8 mouse cellular contexts compared by ENCODE assay signal in the genomic region with DNA sequence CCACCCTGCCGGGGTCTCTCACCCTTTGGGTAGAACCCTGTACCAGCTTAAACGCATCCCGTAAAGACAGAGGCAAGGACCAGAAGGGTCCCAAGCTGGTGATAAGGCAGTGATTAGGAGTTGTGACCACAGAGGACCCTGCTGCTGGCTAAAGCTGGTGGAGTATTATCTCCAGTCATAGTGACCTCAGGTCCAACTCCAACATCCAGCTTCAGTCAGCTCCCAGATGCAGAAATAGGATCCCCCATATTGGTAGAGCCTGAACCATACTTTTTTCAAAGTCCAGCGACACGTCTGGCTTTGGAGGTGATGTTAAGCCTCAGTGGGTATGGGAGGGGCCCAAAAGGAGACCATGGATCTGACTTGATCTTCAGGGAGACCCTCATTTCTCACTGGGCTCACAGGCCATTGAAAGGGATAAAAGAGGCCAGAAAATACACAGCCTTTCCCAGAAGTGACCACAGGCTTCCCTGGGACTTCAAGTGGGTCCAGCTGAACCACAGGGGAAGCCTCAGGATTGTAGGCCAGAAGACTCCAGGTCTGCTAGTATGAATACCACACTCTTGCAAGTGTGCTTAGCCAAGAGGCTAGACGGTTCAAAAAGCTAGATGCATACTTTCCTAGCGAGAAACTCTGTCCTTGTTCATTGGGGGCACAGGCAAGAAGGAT. TPM values are rescaled to one million over a fixed set of nuclear protein-coding genes. Genes with fewer than 3 reads are reported as not detected.
A peak's percentile ranks its signal among the peaks of the same experiment; 100 is the strongest.
DNase-seq lines count a peak whose midpoint lies in the region; ATAC-seq and TF ChIP-seq lines count a peak whose summit lies in the region.

No protein-coding gene starts in this region.

- ATAC-seq in lung, embryonic 14.5 days (ENCODE audit: insufficient read depth): no peak
- no peak for ATAC-seq in forebrain, embryonic 11.5 days (replicated peaks; ENCODE audit: low FRiP score)
- no peak for ATAC-seq in limb, embryonic 11.5 days (ENCODE audit: insufficient number of reproducible peaks, low FRiP score, low TSS enrichment, low read depth)
- no peak for ATAC-seq in neural tube, embryonic 14.5 days (ENCODE audit: low read depth)

- H3K4me2 ChIP-seq in lung, embryonic 14.5 days: peak overlapping the region; percentile 96
- peak overlapping the region; percentile 94 for H3K4me2 ChIP-seq in forebrain, embryonic 11.5 days (ENCODE audit: low read depth, low read length, severe bottlenecking)
- H3K4me2 ChIP-seq in limb, embryonic 11.5 days (ENCODE audit: low read depth, severe bottlenecking): peak overlapping the region; percentile 80
- H3K4me2 ChIP-seq in neural tube, embryonic 14.5 days (ENCODE audit: low read depth, low read length): peak overlapping the region; percentile 97

- H3K27me3 ChIP-seq in lung, embryonic 14.5 days (ENCODE audit: insufficient read depth, low read length): no peaks in the 10 kb centered on the region
- no peaks in the 10 kb centered on the region for H3K27me3 ChIP-seq in forebrain, embryonic 11.5 days (ENCODE audit: control insufficient read depth, insufficient read depth, low read length)
- peaks cover 67% of the 10 kb centered on the region for H3K27me3 ChIP-seq in limb, embryonic 11.5 days (ENCODE audit: control insufficient read depth, insufficient read depth, low read length)
- H3K27me3 ChIP-seq in neural tube, embryonic 14.5 days (ENCODE audit: control insufficient read depth, insufficient read depth, low read length): no peaks in the 10 kb centered on the region

- peak overlapping the region; percentile 94 for H3K9ac ChIP-seq in lung, embryonic 14.5 days
- peak overlapping the region; percentile 88 for H3K9ac ChIP-seq in forebrain, embryonic 11.5 days (ENCODE audit: low read length)
- peak overlapping the region; percentile 92 for H3K9ac ChIP-seq in limb, embryonic 11.5 days (ENCODE audit: low read length)
- H3K9ac ChIP-seq in neural tube, embryonic 14.5 days (replicated peaks; ENCODE audit: low read depth, low read length): peak overlapping the region; percentile 94

- peaks cover 36% of the 10 kb centered on the region for H3K4me1 ChIP-seq in lung, embryonic 14.5 days (ENCODE audit: insufficient read depth)
- peaks cover 19% of the 10 kb centered on the region for H3K4me1 ChIP-seq in forebrain, embryonic 11.5 days (replicated peaks; ENCODE audit: control insufficient read depth, insufficient read depth, low read length)
- peaks cover 46% of the 10 kb centered on the region for H3K4me1 ChIP-seq in limb, embryonic 11.5 days (ENCODE audit: control insufficient read depth, insufficient read depth, low read length)
- H3K4me1 ChIP-seq in neural tube, embryonic 14.5 days (ENCODE audit: control insufficient read depth, insufficient read depth, low read length): peaks cover 40% of the 10 kb centered on the region

- 8% methylated on average over 7 of the region's 7 CpGs for WGBS in lung, embryonic 14.5 days
- 16% methylated on average over 7 of the region's 7 CpGs for WGBS in forebrain, embryonic 11.5 days
- WGBS in limb, embryonic 11.5 days: 12% methylated on average over 7 of the region's 7 CpGs
- 30% methylated on average over 7 of the region's 7 CpGs for WGBS in neural tube, embryonic 14.5 days

- peaks cover 21% of the 10 kb centered on the region for H3K36me3 ChIP-seq in lung, embryonic 14.5 days (ENCODE audit: insufficient read depth)
- H3K36me3 ChIP-seq in forebrain, embryonic 11.5 days (ENCODE audit: control insufficient read depth, insufficient read depth, low read length): no peaks in the 10 kb centered on the region
- no peaks in the 10 kb centered on the region for H3K36me3 ChIP-seq in limb, embryonic 11.5 days (ENCODE audit: control insufficient read depth, insufficient read depth, low read length)
- no peaks in the 10 kb centered on the region for H3K36me3 ChIP-seq in neural tube, embryonic 14.5 days (ENCODE audit: control insufficient read depth, insufficient read depth, low read length)

- peak overlapping the region; percentile 83 for H3K27ac ChIP-seq in lung, embryonic 14.5 days (ENCODE audit: low read depth)
- no peak overlapping the region for H3K27ac ChIP-seq in forebrain, embryonic 11.5 days (ENCODE audit: low read depth, low read length)
- peak overlapping the region; percentile 81 for H3K27ac ChIP-seq in limb, embryonic 11.5 days (replicated peaks; ENCODE audit: low read depth, low read length)
- H3K27ac ChIP-seq in neural tube, embryonic 14.5 days (ENCODE audit: low read depth, low read length): peak overlapping the region; percentile 82

- no peak for TF ChIP-seq CTCF in lung, embryonic 14.5 days (IDR thresholded peaks at IDR 0.05; ENCODE audit: low read depth)

- peak overlapping the region; percentile 78 for H3K4me3 ChIP-seq in lung, embryonic 14.5 days (ENCODE audit: low read depth, low read length)
- H3K4me3 ChIP-seq in forebrain, embryonic 11.5 days (ENCODE audit: low read depth, low read length): peak overlapping the region; percentile 69
- H3K4me3 ChIP-seq in limb, embryonic 11.5 days (ENCODE audit: low read depth, low read length): peak overlapping the region; percentile 65
- H3K4me3 ChIP-seq in neural tube, embryonic 14.5 days (ENCODE audit: low read depth, low read length): peak overlapping the region; percentile 72

- H3K9me3 ChIP-seq in lung, embryonic 14.5 days (ENCODE audit: low read depth, low read length): no peaks in the 10 kb centered on the region
- no peaks in the 10 kb centered on the region for H3K9me3 ChIP-seq in forebrain, embryonic 11.5 days (ENCODE audit: control insufficient read depth, low read length)
- no peaks in the 10 kb centered on the region for H3K9me3 ChIP-seq in limb, embryonic 11.5 days (ENCODE audit: control insufficient read depth, low read length)
- H3K9me3 ChIP-seq in neural tube, embryonic 14.5 days (ENCODE audit: control insufficient read depth, low read length): no peaks in the 10 kb centered on the region

- DNase-seq in lung, embryonic 14.5 days: no peak
- DNase-seq in lung, postnatal 10 days: no peak
- DNase-seq in forebrain, embryonic 11.5 days (ENCODE audit: low spot score): no peak
- DNase-seq in limb, embryonic 11.5 days (ENCODE audit: low spot score): no peak
- no peak for DNase-seq in retina, embryonic 14.5 days (ENCODE audit: low spot score)
- DNase-seq in urinary bladder, postnatal 36 days (ENCODE audit: low spot score in 2 of 2): no peak
- DNase-seq in cerebellum, adult 18-20 months: no peak

RNA-seq across cellular contexts. Expression of a gene that starts 1.3 kb away (rescaled TPM):
- polyA plus RNA-seq in lung, embryonic 14.5 days (2014; fragmentation: Nextera tagmentation; extraction: Ambion mirVana): 21.1 and 25.3 TPM in 2 replicates
- polyA plus RNA-seq in forebrain, embryonic 11.5 days (2014; fragmentation: Nextera tagmentation; extraction: Ambion mirVana): 9.4 and 10.0 TPM in 2 replicates
- 21.8 and 22.6 TPM in 2 replicates for polyA plus RNA-seq in limb, embryonic 11.5 days (2014; fragmentation: Nextera tagmentation; extraction: Ambion mirVana)
- polyA plus RNA-seq in neural tube, embryonic 14.5 days (2014; fragmentation: Nextera tagmentation; extraction: Ambion mirVana): 3.9 and 4.8 TPM in 2 replicates
